Comparison of ENCODE assay signal across 11 mouse cellular contexts in genomic region chr4:125119721-125120120, GRCm38 (mm10). TPM values are rescaled to one million over a fixed set of nuclear protein-coding genes. Genes with fewer than 3 reads are reported as not detected.
"Had no signal": no experiment of that assay in that cellular context is flagged by ENCODE, and none has a peak within 500 bp of the region (broad histone marks: within the 10 kb centered on the region; RNA-seq: fewer than 3 reads in every experiment).

No protein-coding gene starts in this region.

- H3K27ac ChIP-seq: left cerebral cortex, adult 2 months; limb, embryonic 10.5 days; midbrain, embryonic 12.5 days; neural tube, embryonic 13.5 days had no signal

- DNase-seq: lung, postnatal 10 days; right cerebral cortex, postnatal 4 days had no signal

- H3K4me3 ChIP-seq: left cerebral cortex, adult 2 months; limb, embryonic 10.5 days; midbrain, embryonic 12.5 days; neural tube, embryonic 13.5 days had no signal

- H3K9me3 ChIP-seq: limb, embryonic 10.5 days; midbrain, embryonic 12.5 days; neural tube, embryonic 13.5 days had no signal

- H3K36me3 ChIP-seq: limb, embryonic 10.5 days; midbrain, embryonic 12.5 days; neural tube, embryonic 13.5 days had no signal

- H3K9ac ChIP-seq: lung, embryonic 14.5 days; midbrain, embryonic 12.5 days; neural tube, embryonic 13.5 days had no signal

- H3K27me3 ChIP-seq: neural tube, embryonic 13.5 days had no signal

- ATAC-seq: midbrain, embryonic 16.5 days had no signal

- H3K4me2 ChIP-seq: liver, embryonic 11.5 days; lung, embryonic 14.5 days; midbrain, embryonic 12.5 days; neural tube, embryonic 13.5 days had no signal

RNA-seq across cellular contexts. Expression of gene Zc3h12a, which starts 7.9 kb away (rescaled TPM):
- polyA plus RNA-seq: midbrain, embryonic 16.5 days had no signal

RNA-seq across cellular contexts. Expression of gene Dnali1, which starts 54.2 kb away (rescaled TPM):
- total RNA-seq: megakaryocyte-erythroid progenitor cell, adult 5-6 weeks had no signal
- polyA plus RNA-seq: liver, embryonic 16.5 days had no signal
